Mouse (Mus musculus): Measurements from ENCODE around the gene Gm17657. TPM values are rescaled to one million over a fixed set of nuclear protein-coding genes. Genes with fewer than 3 reads are reported as not detected.

Gm17657 gene
- total RNA-seq (2021), result not detected
- long read RNA-seq, experiment 1, result 0 reads
- long read RNA-seq, experiment 2, result 0 reads

- peak; percentile 82 to 88 for DNase-seq
- intact Hi-C loops (cut with DNase I), result no loop called here
Measured at GRCm38 (mm10) chr17:29549543-29550428, at the start of gene Gm17657, which contains the start of gene Tbc1d22b. Gm17657 (minus strand) TSS chr17:29549638. Tbc1d22b (plus strand) TSS chr17:29549785.

GRCm38 (mm10) chr17:29599051-29599450 lies 49.6 kb upstream of the Gm17657 start:
- intact Hi-C loops (cut with DNase I), result no loop called here
- no peak for DNase-seq

- DNase-seq, result no peak
- intact Hi-C loops (cut with DNase I), result no loop called here
Measured at GRCm38 (mm10) chr17:29596771-29597132, 47.3 kb upstream of the Gm17657 start.

- DNase-seq, result no peak
Measured at GRCm38 (mm10) chr17:29595891-29596770, 46.7 kb upstream of the Gm17657 start.

GRCm38 (mm10) chr17:29589221-29589898 lies 39.9 kb upstream of the Gm17657 start:
- no peak for DNase-seq
- intact Hi-C loops (cut with DNase I), result no loop called here

More at GRCm38 (mm10) chr17:29595891-29596770, 46.7 kb upstream of the Gm17657 start:
- intact Hi-C loops (cut with DNase I), result no loop called here

GRCm38 (mm10) chr17:29586921-29587320 lies 37.5 kb upstream of the Gm17657 start:
- DNase-seq, result no peak
- intact Hi-C loops (cut with DNase I), result no loop called here

GRCm38 (mm10) chr17:29585446-29585845 lies 36.0 kb upstream of the Gm17657 start:
- intact Hi-C loops (cut with DNase I), result no loop called here
- no peak for DNase-seq

GRCm38 (mm10) chr17:29584737-29585136 lies 35.3 kb upstream of the Gm17657 start:
- intact Hi-C loops (cut with DNase I), result no loop called here

GRCm38 (mm10) chr17:29584306-29584705 lies 34.9 kb upstream of the Gm17657 start:
- no peak for DNase-seq
- intact Hi-C loops (cut with DNase I), result no loop called here

More at GRCm38 (mm10) chr17:29584737-29585136, 35.3 kb upstream of the Gm17657 start:
- DNase-seq, result no peak

GRCm38 (mm10) chr17:29583569-29583968 lies 34.1 kb upstream of the Gm17657 start:
- no peak for DNase-seq
- intact Hi-C loops (cut with DNase I), result no loop called here

- DNase-seq, result no peak
- intact Hi-C loops (cut with DNase I), result no loop called here
Measured at GRCm38 (mm10) chr17:29579579-29580126, 30.2 kb upstream of the Gm17657 start.

- DNase-seq, result no peak
- intact Hi-C loops (cut with DNase I), result no loop called here
Measured at GRCm38 (mm10) chr17:29569831-29570230, 20.4 kb upstream of the Gm17657 start.

GRCm38 (mm10) chr17:29568435-29568834 lies 19.0 kb upstream of the Gm17657 start:
- no peak for DNase-seq
- intact Hi-C loops (cut with DNase I), result no loop called here

- no peak for DNase-seq
- intact Hi-C loops (cut with DNase I), result no loop called here
Measured at GRCm38 (mm10) chr17:29565521-29565920, 16.1 kb upstream of the Gm17657 start.

- intact Hi-C loops (cut with DNase I), result no loop called here
- DNase-seq, result no peak
Measured at GRCm38 (mm10) chr17:29558476-29558875, 9.0 kb upstream of the Gm17657 start.

- intact Hi-C loops (cut with DNase I), result no loop called here
- DNase-seq, result no peak
Measured at GRCm38 (mm10) chr17:29556893-29557292, 7.5 kb upstream of the Gm17657 start.

- DNase-seq, result no peak
- intact Hi-C loops (cut with DNase I), result no loop called here
Measured at GRCm38 (mm10) chr17:29556456-29556855, 7.0 kb upstream of the Gm17657 start.

- no peak for DNase-seq
- intact Hi-C loops (cut with DNase I), result no loop called here
Measured at GRCm38 (mm10) chr17:29554176-29554575, 4.7 kb upstream of the Gm17657 start.

GRCm38 (mm10) chr17:29552162-29552732 lies 2.8 kb upstream of the Gm17657 start, which contains the start of gene Tmem217:
Tmem217 (minus strand) TSS chr17:29552385.
- intact Hi-C loops (cut with DNase I), result no loop called here
- no peak for DNase-seq

- DNase-seq, result no peak
- intact Hi-C loops (cut with DNase I), result no loop called here
Measured at GRCm38 (mm10) chr17:29551019-29551418, 1.6 kb upstream of the Gm17657 start.

Data from gastrocnemius, postnatal 36 days (tissue).